Comparison of ENCODE assay signal across 8 mouse cellular contexts in the genomic region with DNA sequence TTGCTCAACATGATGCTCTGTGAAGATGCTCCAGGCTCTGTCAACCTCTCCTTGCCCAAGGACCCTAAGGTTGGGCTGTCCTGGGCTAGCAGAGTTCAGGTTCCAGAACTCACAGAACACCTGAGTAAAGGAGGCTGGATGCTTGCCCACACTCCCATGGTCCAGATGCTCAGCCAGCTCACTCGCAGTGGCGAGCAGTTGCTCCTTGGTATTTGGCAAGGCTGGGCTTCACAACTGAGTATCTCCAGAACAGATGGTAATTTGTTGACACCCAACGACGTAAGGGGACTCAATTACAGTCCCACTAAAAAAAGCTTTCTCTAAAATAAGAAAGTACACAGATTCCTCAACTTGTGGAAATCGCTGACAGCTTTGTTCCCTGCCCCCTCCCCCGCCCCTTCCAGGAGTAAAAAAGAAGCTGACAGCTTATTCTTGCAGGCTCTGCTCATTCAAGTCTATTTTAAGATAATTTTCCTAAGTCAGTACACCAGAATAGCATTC.
DNase-seq lines count a peak whose midpoint lies in the region; ATAC-seq and TF ChIP-seq lines count a peak whose summit lies in the region.

No protein-coding gene starts in this region.

- H3K27ac ChIP-seq in lung, embryonic 14.5 days (ENCODE audit: low read depth): peak overlapping the region; percentile 81; the same call in 1 of the 2 replicates
- H3K27ac ChIP-seq in forebrain, embryonic 15.5 days (replicated peaks): peak overlapping the region; percentile 68
- peak overlapping the region; percentile 83 for H3K27ac ChIP-seq in kidney, embryonic 16.5 days (ENCODE audit: low read length)
- peak overlapping the region; percentile 66; the same call in 1 of the 2 replicates for H3K27ac ChIP-seq in limb, embryonic 10.5 days
- H3K27ac ChIP-seq in thymus, adult 2 months (ENCODE audit: control insufficient read depth, insufficient read depth, low read length): no peak overlapping the region

- DNase-seq in lung, embryonic 14.5 days: peak; percentile 39
- DNase-seq in lung, adult 18-20 months: no peak
- DNase-seq in limb, embryonic 10.5 days (ENCODE audit: low spot score): no peak
- DNase-seq in testis, postnatal 10 days (ENCODE audit: low spot score): no peak
- DNase-seq in thymus, adult 2 months: no peak
- DNase-seq in spleen, adult 18-20 months: no peak

- H3K4me2 ChIP-seq in lung, embryonic 14.5 days: no peak overlapping the region
- no peak overlapping the region for H3K4me2 ChIP-seq in forebrain, embryonic 15.5 days (replicated peaks)
- H3K4me2 ChIP-seq in kidney, embryonic 16.5 days (replicated peaks; ENCODE audit: low read depth, low read length): peak overlapping the region; percentile 19; the same call in 1 of the 2 replicates

- ATAC-seq in lung, embryonic 14.5 days (ENCODE audit: insufficient read depth): no peak
- peak; percentile 51 for ATAC-seq in forebrain, embryonic 15.5 days (replicated peaks)
- ATAC-seq in kidney, embryonic 16.5 days (ENCODE audit: low FRiP score, low TSS enrichment): no peak

- 22% methylated on average over 6 of the region's 6 CpGs for WGBS in lung, embryonic 14.5 days
- WGBS in forebrain, embryonic 15.5 days: 41% methylated on average over 6 of the region's 6 CpGs
- 39% methylated on average over 6 of the region's 6 CpGs for WGBS in kidney, embryonic 16.5 days
- WGBS in limb, embryonic 10.5 days: 48% methylated on average over 6 of the region's 6 CpGs
- 70% methylated on average over 6 of the region's 6 CpGs for WGBS in thymus, adult 2 months

- no peaks in the 10 kb centered on the region for H3K27me3 ChIP-seq in lung, embryonic 14.5 days (ENCODE audit: insufficient read depth, low read length)
- no peaks in the 10 kb centered on the region for H3K27me3 ChIP-seq in forebrain, embryonic 15.5 days
- no peaks in the 10 kb centered on the region for H3K27me3 ChIP-seq in kidney, embryonic 16.5 days (ENCODE audit: insufficient read depth, low read length)
- no peaks in the 10 kb centered on the region for H3K27me3 ChIP-seq in limb, embryonic 10.5 days (ENCODE audit: low read depth, poor library complexity, severe bottlenecking)
- H3K27me3 ChIP-seq in thymus, adult 2 months (ENCODE audit: control insufficient read depth, insufficient read depth, low read length): no peaks in the 10 kb centered on the region

- H3K4me1 ChIP-seq in lung, embryonic 14.5 days (ENCODE audit: insufficient read depth): peaks cover 38% of the 10 kb centered on the region
- H3K4me1 ChIP-seq in forebrain, embryonic 15.5 days: peaks cover 30% of the 10 kb centered on the region
- H3K4me1 ChIP-seq in kidney, embryonic 16.5 days (ENCODE audit: insufficient read depth, low read length): peaks cover 58% of the 10 kb centered on the region
- H3K4me1 ChIP-seq in limb, embryonic 10.5 days: peaks cover 70% of the 10 kb centered on the region
- H3K4me1 ChIP-seq in thymus, adult 2 months (replicated peaks; ENCODE audit: control insufficient read depth, insufficient read depth, low read length): peaks cover 14% of the 10 kb centered on the region; the same call in 1 of the 2 replicates

- no peak overlapping the region for H3K4me3 ChIP-seq in lung, embryonic 14.5 days (ENCODE audit: low read depth, low read length)
- no peak overlapping the region for H3K4me3 ChIP-seq in forebrain, embryonic 15.5 days
- H3K4me3 ChIP-seq in kidney, embryonic 16.5 days (ENCODE audit: low read length): no peak overlapping the region
- H3K4me3 ChIP-seq in limb, embryonic 10.5 days: no peak overlapping the region
- H3K4me3 ChIP-seq in thymus, adult 2 months (ENCODE audit: control insufficient read depth, insufficient read depth, low read length): no peak overlapping the region

- TF ChIP-seq CTCF in lung, embryonic 14.5 days (IDR thresholded peaks at IDR 0.05; ENCODE audit: low read depth): no peak
- no peak for TF ChIP-seq CTCF in thymus, adult 2 months (IDR thresholded peaks at IDR 0.05; ENCODE audit: borderline replicate concordance, control insufficient read depth, extremely low read depth, insufficient read depth, low read length, poor library complexity)

- TF ChIP-seq POLR2A in thymus, adult 2 months (IDR thresholded peaks at IDR 0.05; ENCODE audit: control insufficient read depth, extremely low read depth, insufficient read depth, low read length, poor library complexity): no peak

- H3K9me3 ChIP-seq in lung, embryonic 14.5 days (ENCODE audit: low read depth, low read length): no peaks in the 10 kb centered on the region
- no peaks in the 10 kb centered on the region for H3K9me3 ChIP-seq in forebrain, embryonic 15.5 days
- no peaks in the 10 kb centered on the region for H3K9me3 ChIP-seq in kidney, embryonic 16.5 days (ENCODE audit: low read length)
- H3K9me3 ChIP-seq in limb, embryonic 10.5 days (replicated peaks): no peaks in the 10 kb centered on the region

- H3K36me3 ChIP-seq in lung, embryonic 14.5 days (ENCODE audit: insufficient read depth): no peaks in the 10 kb centered on the region
- no peaks in the 10 kb centered on the region for H3K36me3 ChIP-seq in forebrain, embryonic 15.5 days
- H3K36me3 ChIP-seq in kidney, embryonic 16.5 days (ENCODE audit: insufficient read depth, low read length): no peaks in the 10 kb centered on the region
- H3K36me3 ChIP-seq in limb, embryonic 10.5 days: no peaks in the 10 kb centered on the region
- H3K36me3 ChIP-seq in thymus, adult 2 months (ENCODE audit: control insufficient read depth, insufficient read depth, low read length): no peaks in the 10 kb centered on the region

- H3K9ac ChIP-seq in lung, embryonic 14.5 days: no peak overlapping the region
- no peak overlapping the region for H3K9ac ChIP-seq in forebrain, embryonic 15.5 days (replicated peaks)
- no peak overlapping the region; the same call in 1 of the 2 replicates for H3K9ac ChIP-seq in kidney, embryonic 16.5 days (replicated peaks; ENCODE audit: low read length)
